Mouse (Mus musculus): Measurements from ENCODE around the gene Slc23a3.

GRCm38 (mm10) chr1:75158990-75159389 is 25.3 kb upstream of the Slc23a3 start:
- TF ChIP-seq CTCF (conservative IDR thresholded peaks at IDR 0.05 in 1 of 2, IDR thresholded peaks at IDR 0.05 in 1 of 2; ENCODE audit: low read depth in 2 of 2, low read length in 2 of 2) (no peak), POLR2A (IDR thresholded peaks at IDR 0.05; ENCODE audit: low read depth, low read length) (no peak)
